Comparison of ENCODE assay signal across 23 mouse cellular contexts in genomic region chr11:55966580-55966979, GRCm38 (mm10).
DNase-seq lines count a peak whose midpoint lies in the region; ATAC-seq lines count a peak whose summit lies in the region.
"Had no signal": no experiment of that assay in that cellular context is flagged by ENCODE, and none has a peak within 500 bp of the region (broad histone marks: within the 10 kb centered on the region; RNA-seq: fewer than 3 reads in every experiment).

No protein-coding gene starts in this region.

- H3K27me3 ChIP-seq in hindbrain, embryonic 13.5 days: no peaks in the 10 kb centered on the region
- H3K27me3 ChIP-seq in midbrain, embryonic 14.5 days (ENCODE audit: control insufficient read depth, insufficient read depth, low read length): no peaks in the 10 kb centered on the region

- DNase-seq in frontal cortex, postnatal 10 days (ENCODE audit: low spot score in 2 of 2): no peak
- peak; percentile 0 for DNase-seq in Muller cell, postnatal 12 days (ENCODE audit: inconsistent ontology term)
- DNase-seq in NIH3T3 (ENCODE audit: low read depth): peak; percentile 2
- peak; percentile 6 for DNase-seq in telencephalon, adult 2 months (ENCODE audit: low read depth, low spot score)
- no peak for DNase-seq in spleen, postnatal 14 days (ENCODE audit: low spot score in 2 of 2)
- DNase-seq in midbrain, embryonic 14.5 days: no peak
- DNase-seq: adrenal gland, adult 2 months; adrenal gland, adult 8-10 months; adrenal gland, postnatal 10 days; adrenal gland, postnatal 14 days; adrenal gland, postnatal 25 days; adrenal gland, postnatal 36 days; B cell, adult 2 months; cerebellum, adult 11 months; cerebellum, adult 11-12 months; cerebellum, adult 18-20 months; cerebellum, adult 2 months had no signal

- no peaks in the 10 kb centered on the region for H3K4me1 ChIP-seq in hindbrain, embryonic 13.5 days (replicated peaks)
- no peaks in the 10 kb centered on the region for H3K4me1 ChIP-seq in midbrain, embryonic 14.5 days (ENCODE audit: control insufficient read depth, insufficient read depth, low read length)

- H3K36me3 ChIP-seq in hindbrain, embryonic 13.5 days: no peaks in the 10 kb centered on the region
- no peaks in the 10 kb centered on the region for H3K36me3 ChIP-seq in midbrain, embryonic 14.5 days (ENCODE audit: control insufficient read depth, insufficient read depth, low read length)
- H3K36me3 ChIP-seq: G1E had no signal

- H3K4me3 ChIP-seq in hindbrain, embryonic 13.5 days: no peak overlapping the region
- no peak overlapping the region for H3K4me3 ChIP-seq in midbrain, embryonic 14.5 days (replicated peaks; ENCODE audit: low read depth, low read length)

- H3K4me2 ChIP-seq in hindbrain, embryonic 13.5 days: no peak overlapping the region
- H3K4me2 ChIP-seq in midbrain, embryonic 14.5 days (ENCODE audit: low read length): no peak overlapping the region

- H3K9ac ChIP-seq in hindbrain, embryonic 13.5 days: no peak overlapping the region
- no peak overlapping the region for H3K9ac ChIP-seq in midbrain, embryonic 14.5 days (replicated peaks; ENCODE audit: low read length)

- no peak overlapping the region for H3K27ac ChIP-seq in hindbrain, embryonic 13.5 days
- no peak overlapping the region for H3K27ac ChIP-seq in midbrain, embryonic 14.5 days (replicated peaks; ENCODE audit: low read depth, low read length)

- 0 out of 2 replicates have a peak, but pooled peaks cover 3% of the 10 kb centered on the region for H3K9me3 ChIP-seq in hindbrain, embryonic 13.5 days
- no peaks in the 10 kb centered on the region for H3K9me3 ChIP-seq in midbrain, embryonic 14.5 days (ENCODE audit: control insufficient read depth, low read length)

- ATAC-seq in frontal cortex, adult (ENCODE audit: low TSS enrichment): peak; percentile 78
- no peak for ATAC-seq in hindbrain, embryonic 13.5 days (ENCODE audit: low FRiP score)
- no peak for ATAC-seq in midbrain, embryonic 14.5 days (ENCODE audit: low FRiP score, low TSS enrichment)
- ATAC-seq: activated CD4-positive, CD25-positive, alpha-beta regulatory T cell, adult 4 months; CD4-positive, CD25-positive, alpha-beta regulatory T cell, adult 4 months; Patski had no signal

Comparison
In these comparisons a context has a peak if more than half of its experiments do, and no peak if none do; other contexts are left out.
1. DNase-seq: peak in Muller cell, postnatal 12 days (single experiment), NIH3T3 (single experiment) and telencephalon, adult 2 months (single experiment); none in frontal cortex, postnatal 10 days (0 of 2), spleen, postnatal 14 days (0 of 2) and midbrain, embryonic 14.5 days (single experiment).